Mouse (Mus musculus): ENCODE data around the gene Gm20388. TPM values are rescaled to one million over a fixed set of nuclear protein-coding genes. Genes with fewer than 3 reads are reported as not detected.

The Gm20388 gene
- polyA plus RNA-seq, 1 experiment: 28.1 TPM

DNA sequence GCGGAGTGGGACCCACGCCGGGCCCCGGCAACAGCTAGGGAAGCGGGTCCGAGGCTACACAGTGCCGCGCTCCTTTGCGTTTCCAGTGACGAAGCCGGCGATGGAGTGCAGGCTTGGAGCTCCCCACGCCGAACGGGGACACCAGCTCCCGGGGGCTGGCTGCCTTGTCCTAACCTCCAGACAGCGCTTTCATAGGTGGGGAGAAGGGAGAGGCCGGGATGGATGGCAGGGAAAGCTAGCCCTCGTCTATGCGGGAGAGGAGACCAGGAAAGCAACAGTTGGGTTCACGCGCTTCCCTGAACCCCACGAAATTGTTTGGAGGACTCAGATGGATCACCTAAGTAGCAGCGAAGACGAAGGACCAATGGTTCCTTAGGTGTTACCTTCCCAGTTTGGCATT lies 1204.5 kb downstream of the Gm20388 start:
- H3K9ac ChIP-seq (ENCODE audit: low read depth, poor library complexity, severe bottlenecking): 0 out of 2 replicates have a peak overlapping the region, but pooled peaks have one; percentile 20
- TF ChIP-seq EP300 (IDR thresholded peaks at IDR 0.05; ENCODE audit: insufficient read depth, low read depth, low read length): no peak
- TF ChIP-seq POLR2A (IDR thresholded peaks at IDR 0.05; ENCODE audit: insufficient read depth, low read length): no peak
- no peak for TF ChIP-seq CTCF (IDR thresholded peaks at IDR 0.05; ENCODE audit: low read depth, low read length)
- H3K27ac ChIP-seq (ENCODE audit: insufficient read depth, low read length): no peak overlapping the region
- no peak overlapping the region for H3K4me3 ChIP-seq (ENCODE audit: low read depth, low read length)
- peaks cover 50% of the 10 kb centered on the region for H3K27me3 ChIP-seq (ENCODE audit: control insufficient read depth, insufficient read depth, low read length, poor library complexity, severe bottlenecking)
- no peaks in the 10 kb centered on the region for H3K4me1 ChIP-seq (ENCODE audit: control insufficient read depth, insufficient read depth, low read length)
- no peaks in the 10 kb centered on the region for H3K36me3 ChIP-seq (ENCODE audit: control insufficient read depth, insufficient read depth, low read length, poor library complexity, severe bottlenecking)
- H3K9me3 ChIP-seq (replicated peaks; ENCODE audit: control insufficient read depth, insufficient read depth, low read length, poor library complexity, severe bottlenecking): no peaks in the 10 kb centered on the region

GRCm38 (mm10) chr8:121115948-121116347 lies 1205.3 kb downstream of the Gm20388 start, which contains the start of gene Foxc2:
TSS of gene Foxc2 (plus strand) at chr8:121116171.
- Histone ChIP-seq H3K36me3 (ENCODE audit: control insufficient read depth, insufficient read depth, low read length, poor library complexity, severe bottlenecking) (no peaks in the 10 kb centered on the region), H3K9ac (ENCODE audit: low read depth, poor library complexity, severe bottlenecking) (peak within 1 kb of the TSS; percentile 85), H3K4me3 (ENCODE audit: low read depth, low read length) (peak within 1 kb of the TSS; percentile 66), H3K27ac (ENCODE audit: insufficient read depth, low read length) (no peak within 1 kb of the TSS), H3K4me1 (ENCODE audit: control insufficient read depth, insufficient read depth, low read length) (no peaks in the 10 kb centered on the region), H3K9me3 (replicated peaks; ENCODE audit: control insufficient read depth, insufficient read depth, low read length, poor library complexity, severe bottlenecking) (no peaks in the 10 kb centered on the region), H3K27me3 (ENCODE audit: control insufficient read depth, insufficient read depth, low read length, poor library complexity, severe bottlenecking) (peaks cover 57% of the 10 kb centered on the region)
- TF ChIP-seq EP300 (IDR thresholded peaks at IDR 0.05; ENCODE audit: insufficient read depth, low read depth, low read length): no peak
- TF ChIP-seq POLR2A (IDR thresholded peaks at IDR 0.05; ENCODE audit: insufficient read depth, low read length): no peak
- TF ChIP-seq CTCF (IDR thresholded peaks at IDR 0.05; ENCODE audit: low read depth, low read length): no peak

DNA sequence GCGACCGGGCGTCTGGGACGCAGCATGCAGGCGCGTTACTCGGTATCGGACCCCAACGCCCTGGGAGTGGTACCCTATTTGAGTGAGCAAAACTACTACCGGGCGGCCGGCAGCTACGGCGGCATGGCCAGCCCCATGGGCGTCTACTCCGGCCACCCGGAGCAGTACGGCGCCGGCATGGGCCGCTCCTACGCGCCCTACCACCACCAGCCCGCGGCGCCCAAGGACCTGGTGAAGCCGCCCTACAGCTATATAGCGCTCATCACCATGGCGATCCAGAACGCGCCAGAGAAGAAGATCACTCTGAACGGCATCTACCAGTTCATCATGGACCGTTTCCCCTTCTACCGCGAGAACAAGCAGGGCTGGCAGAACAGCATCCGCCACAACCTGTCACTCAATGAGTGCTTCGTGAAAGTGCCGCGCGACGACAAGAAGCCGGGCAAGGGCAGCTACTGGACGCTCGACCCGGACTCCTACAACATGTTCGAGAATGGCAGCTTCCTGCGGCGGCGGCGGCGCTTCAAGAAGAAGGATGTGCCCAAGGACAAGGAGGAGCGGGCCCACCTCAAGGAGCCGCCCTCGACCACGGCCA lies 1206.0 kb downstream of the Gm20388 start:
- TF ChIP-seq EP300 (IDR thresholded peaks at IDR 0.05; ENCODE audit: insufficient read depth, low read depth, low read length) (no peak), CTCF (IDR thresholded peaks at IDR 0.05; ENCODE audit: low read depth, low read length) (no peak), POLR2A (IDR thresholded peaks at IDR 0.05; ENCODE audit: insufficient read depth, low read length) (no peak)
- peak overlapping the region; percentile 85 for H3K9ac ChIP-seq (ENCODE audit: low read depth, poor library complexity, severe bottlenecking)
- H3K4me1 ChIP-seq (ENCODE audit: control insufficient read depth, insufficient read depth, low read length): no peaks in the 10 kb centered on the region
- H3K27me3 ChIP-seq (ENCODE audit: control insufficient read depth, insufficient read depth, low read length, poor library complexity, severe bottlenecking): peaks cover 59% of the 10 kb centered on the region
- H3K9me3 ChIP-seq (replicated peaks; ENCODE audit: control insufficient read depth, insufficient read depth, low read length, poor library complexity, severe bottlenecking): no peaks in the 10 kb centered on the region
- H3K36me3 ChIP-seq (ENCODE audit: control insufficient read depth, insufficient read depth, low read length, poor library complexity, severe bottlenecking): no peaks in the 10 kb centered on the region
- H3K27ac ChIP-seq (ENCODE audit: insufficient read depth, low read length): no peak overlapping the region
- peak overlapping the region; percentile 66 for H3K4me3 ChIP-seq (ENCODE audit: low read depth, low read length)

GRCm38 (mm10) chr8:121117186-121117651 lies 1206.6 kb downstream of the Gm20388 start:
- Histone ChIP-seq H3K4me3 (ENCODE audit: low read depth, low read length) (peak overlapping the region; percentile 66), H3K9ac (ENCODE audit: low read depth, poor library complexity, severe bottlenecking) (peak overlapping the region; percentile 85), H3K27ac (ENCODE audit: insufficient read depth, low read length) (no peak overlapping the region), H3K4me1 (ENCODE audit: control insufficient read depth, insufficient read depth, low read length) (no peaks in the 10 kb centered on the region), H3K9me3 (replicated peaks; ENCODE audit: control insufficient read depth, insufficient read depth, low read length, poor library complexity, severe bottlenecking) (no peaks in the 10 kb centered on the region), H3K27me3 (ENCODE audit: control insufficient read depth, insufficient read depth, low read length, poor library complexity, severe bottlenecking) (peaks cover 59% of the 10 kb centered on the region), H3K36me3 (ENCODE audit: control insufficient read depth, insufficient read depth, low read length, poor library complexity, severe bottlenecking) (no peaks in the 10 kb centered on the region)
- TF ChIP-seq CTCF (IDR thresholded peaks at IDR 0.05; ENCODE audit: low read depth, low read length) (no peak), EP300 (IDR thresholded peaks at IDR 0.05; ENCODE audit: insufficient read depth, low read depth, low read length) (no peak), POLR2A (IDR thresholded peaks at IDR 0.05; ENCODE audit: insufficient read depth, low read length) (no peak)

GRCm38 (mm10) chr8:121117906-121118305 lies 1207.3 kb downstream of the Gm20388 start:
- Histone ChIP-seq H3K27ac (ENCODE audit: insufficient read depth, low read length) (no peak overlapping the region), H3K4me3 (ENCODE audit: low read depth, low read length) (no peak overlapping the region), H3K9me3 (replicated peaks; ENCODE audit: control insufficient read depth, insufficient read depth, low read length, poor library complexity, severe bottlenecking) (peaks cover 3% of the 10 kb centered on the region; the same call in 1 of the 2 replicates), H3K36me3 (ENCODE audit: control insufficient read depth, insufficient read depth, low read length, poor library complexity, severe bottlenecking) (no peaks in the 10 kb centered on the region), H3K9ac (ENCODE audit: low read depth, poor library complexity, severe bottlenecking) (peak overlapping the region; percentile 85), H3K4me1 (ENCODE audit: control insufficient read depth, insufficient read depth, low read length) (no peaks in the 10 kb centered on the region), H3K27me3 (ENCODE audit: control insufficient read depth, insufficient read depth, low read length, poor library complexity, severe bottlenecking) (peaks cover 59% of the 10 kb centered on the region)
- TF ChIP-seq CTCF (IDR thresholded peaks at IDR 0.05; ENCODE audit: low read depth, low read length): no peak
- no peak for TF ChIP-seq POLR2A (IDR thresholded peaks at IDR 0.05; ENCODE audit: insufficient read depth, low read length)
- TF ChIP-seq EP300 (IDR thresholded peaks at IDR 0.05; ENCODE audit: insufficient read depth, low read depth, low read length): no peak

Measured in ES-Bruce4 (cell line).